Mouse (Mus musculus) hindbrain, postnatal 0 days (tissue): ENCODE measurements at regions not wholly inside any gene's neighbourhood (a gene's known extent, or its start where the extent isn't known, plus 50 kb on each side); places are given as distances from the start of the nearest gene placed in this dataset.
"Not testable (repeated sequence)": the region's sequence is repeated elsewhere in the genome, so short reads cannot be mapped to it uniquely, and the experiment has no call there.

Experiments used
- ATAC-seq: fragments of 200-750 bp; cut with Nextera tagmentation; 2 replicates; pipeline ENCODE4 v1.8.0; 2017; ENCODE audit warnings: mild to moderate bottlenecking, moderate TSS enrichment, moderate library complexity
- DNase-seq: peaks from one replicate; pipeline ENCODE4 v3.0.0-alpha.2; 2015; ENCODE audit warnings: low spot score
- H3K27ac ChIP-seq: fragments of 300-500 bp; sonication (generic); 2 replicates; pipeline ENCODE4 v1.5.1; 2014; ENCODE audit warnings: mild to moderate bottlenecking
- H3K27me3 ChIP-seq: fragments of 300-500 bp; sonication (generic); 2 replicates; pipeline ENCODE4 v1.6.1; 2014; ENCODE audit warnings: low read length, mixed read lengths; ENCODE audit not compliant: insufficient read depth
- H3K36me3 ChIP-seq: fragments of 300-500 bp; sonication (generic); 2 replicates; pipeline ENCODE4 v1.6.1; 2014; ENCODE audit warnings: low read length, mixed read lengths; ENCODE audit not compliant: insufficient read depth
- H3K4me1 ChIP-seq: fragments of 300-500 bp; sonication (generic); 2 replicates; pipeline ENCODE4 v1.6.1; 2014; ENCODE audit warnings: antibody characterized with exemption, low read length, mixed read lengths; ENCODE audit not compliant: insufficient read depth
- H3K4me2 ChIP-seq: fragments of 300-500 bp; sonication (generic); 2 replicates; pipeline ENCODE4 v1.6.1; 2014; ENCODE audit warnings: low read depth, mild to moderate bottlenecking, low read length, moderate library complexity, mixed read lengths
- H3K4me3 ChIP-seq: fragments of 300-500 bp; sonication (generic); 2 replicates; pipeline ENCODE4 v1.5.1; 2014; ENCODE audit warnings: low read length
- H3K9ac ChIP-seq: fragments of 300-500 bp; sonication (generic); replicated peaks from 2 replicates; pipeline ENCODE4 v1.6.1; 2014; ENCODE audit warnings: mild to moderate bottlenecking, low read length, moderate library complexity, mixed read lengths
- H3K9me3 ChIP-seq: fragments of 300-500 bp; sonication (generic); 2 replicates; pipeline ENCODE4 v1.6.1; 2016; ENCODE audit warnings: low read length, mixed read lengths
- CTCF ChIP-seq: IDR thresholded peaks from 2 replicates; pipeline ENCODE4 v1.5.1; 2016; ENCODE audit warnings: antibody characterized with exemption, control low read depth, low read depth
- WGBS: fragments of 180-500 bp; shearing (Covaris S2); extraction: QIAGEN DNeasy Blood & Tissue Kit; methylation state at CpG from one replicate; pipeline ENCODE4 v1.1.7; 2014; 5-methylcytosine and 5-hydroxymethylcytosine counted together

DNA sequence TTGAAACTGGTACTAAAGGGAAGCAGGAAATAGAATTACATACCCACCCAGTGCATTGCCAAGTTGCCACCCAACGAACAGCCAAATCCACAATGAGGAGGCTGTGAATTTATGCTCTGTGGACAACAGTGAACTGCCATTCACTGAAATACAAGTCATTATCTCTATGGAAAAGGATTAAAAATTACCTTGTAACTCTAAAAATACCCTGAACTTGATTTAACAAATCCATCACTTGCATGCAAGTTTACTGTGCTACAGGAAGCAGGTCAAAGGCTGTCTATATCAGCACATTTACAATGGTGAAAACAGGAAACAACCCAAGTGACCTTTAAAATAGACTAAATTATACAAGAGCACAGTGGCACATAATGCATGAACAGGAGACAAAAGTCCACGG lies 202.2 kb upstream of the Sema6d start:
- no peaks in the 10 kb centered on the region for H3K27me3 ChIP-seq
- no peak for TF ChIP-seq CTCF
- H3K9ac ChIP-seq = no peak overlapping the region
- ATAC-seq (no peak), DNase-seq (no peak)
- no peaks in the 10 kb centered on the region for H3K4me1 ChIP-seq
- WGBS = 76% methylated on average over 2 of the region's 2 CpGs
- no peak overlapping the region for H3K4me3 ChIP-seq
- H3K27ac ChIP-seq = no peak overlapping the region
- H3K4me2 ChIP-seq = no peak overlapping the region
- H3K9me3 ChIP-seq = no peaks in the 10 kb centered on the region
- no peaks in the 10 kb centered on the region for H3K36me3 ChIP-seq

- 74% methylated on average over 4 of the region's 4 CpGs for WGBS
- ATAC-seq, H3K9ac ChIP-seq, H3K4me1 ChIP-seq, H3K4me2 ChIP-seq, H3K27ac ChIP-seq, H3K36me3 ChIP-seq, H3K27me3 ChIP-seq, H3K4me3 ChIP-seq, H3K9me3 ChIP-seq, DNase-seq: not testable (repeated sequence)
Observed at GRCm38 (mm10) chr2:123911921-123912320, 177.8 kb upstream of the Sema6d start.

GRCm38 (mm10) chr2:123914021-123914420 lies 175.7 kb upstream of the Sema6d start:
- no peak for ATAC-seq
- H3K36me3 ChIP-seq = no peaks in the 10 kb centered on the region
- no peak for DNase-seq
- no peaks in the 10 kb centered on the region for H3K9me3 ChIP-seq
- H3K4me3 ChIP-seq = no peak overlapping the region
- no peaks in the 10 kb centered on the region for H3K27me3 ChIP-seq
- no peak overlapping the region for H3K27ac ChIP-seq
- H3K4me1 ChIP-seq = no peaks in the 10 kb centered on the region
- H3K9ac ChIP-seq = no peak overlapping the region
- TF ChIP-seq CTCF = no peak
- H3K4me2 ChIP-seq = no peak overlapping the region

GRCm38 (mm10) chr2:123920418-123920817 lies 169.4 kb upstream of the Sema6d start:
- WGBS = 55% methylated on average over 2 of the region's 2 CpGs
- Histone ChIP-seq H3K27ac (no peak overlapping the region), H3K4me1 (no peaks in the 10 kb centered on the region), H3K9me3 (no peaks in the 10 kb centered on the region), H3K27me3 (no peaks in the 10 kb centered on the region), H3K4me2 (no peak overlapping the region), H3K36me3 (no peaks in the 10 kb centered on the region), H3K4me3 (no peak overlapping the region), H3K9ac (no peak overlapping the region)
- TF ChIP-seq CTCF = no peak
- DNase-seq = no peak
- ATAC-seq = no peak

DNA sequence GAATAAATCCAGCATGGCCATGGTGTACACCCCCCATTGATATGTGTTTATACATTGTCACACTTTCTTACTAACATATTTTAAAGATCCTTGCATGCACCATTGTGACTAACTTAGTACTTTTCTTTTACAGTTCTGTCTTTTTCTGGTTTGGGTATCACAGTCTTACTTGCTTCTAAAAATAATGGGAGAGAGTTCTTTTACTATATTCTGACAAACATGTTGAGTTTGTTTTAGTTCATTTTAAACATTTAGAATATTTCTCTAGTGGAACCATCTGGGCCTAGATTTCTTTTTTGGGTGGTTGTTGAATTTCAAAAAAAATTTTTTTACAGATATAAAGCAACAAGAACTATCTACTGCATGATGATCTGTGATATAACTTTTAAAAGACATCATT lies 161.7 kb upstream of the Sema6d start:
- ATAC-seq (no peak), DNase-seq (no peak)
- Histone ChIP-seq H3K4me1 (no peaks in the 10 kb centered on the region), H3K27me3 (no peaks in the 10 kb centered on the region), H3K4me2 (no peak overlapping the region), H3K9ac (no peak overlapping the region), H3K4me3 (no peak overlapping the region), H3K27ac (no peak overlapping the region), H3K9me3 (no peaks in the 10 kb centered on the region), H3K36me3 (no peaks in the 10 kb centered on the region)
- no peak for TF ChIP-seq CTCF

GRCm38 (mm10) chr2:123936896-123937295 lies 152.9 kb upstream of the Sema6d start:
- Histone ChIP-seq H3K9ac (no peak overlapping the region), H3K27me3 (no peaks in the 10 kb centered on the region), H3K4me2 (no peak overlapping the region), H3K9me3 (no peaks in the 10 kb centered on the region), H3K4me1 (no peaks in the 10 kb centered on the region), H3K4me3 (no peak overlapping the region), H3K36me3 (no peaks in the 10 kb centered on the region), H3K27ac (no peak overlapping the region)
- ATAC-seq (no peak), DNase-seq (no peak)
- WGBS = 84% methylated on average over 2 of the region's 2 CpGs
- no peak for TF ChIP-seq CTCF

DNA sequence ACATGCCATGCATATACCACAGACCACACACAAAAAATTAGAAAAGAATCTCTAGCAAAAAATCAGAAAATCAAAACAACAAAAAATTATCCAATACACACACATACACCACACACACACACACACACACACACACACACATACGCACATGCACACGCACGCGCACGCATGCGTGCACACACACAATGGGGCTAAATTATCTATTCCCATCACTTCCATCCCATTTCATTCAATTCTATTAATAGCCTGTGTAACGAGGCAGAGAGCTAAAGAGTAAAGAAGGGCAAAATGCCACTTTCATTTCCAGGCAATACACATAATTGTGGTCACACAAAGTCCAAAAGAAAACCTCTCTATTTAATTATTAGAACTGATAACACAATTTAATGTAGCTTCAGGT lies 126.2 kb upstream of the Sema6d start:
- ATAC-seq (no peak), DNase-seq (peak; percentile 18)
- Histone ChIP-seq H3K4me2 (no peak overlapping the region), H3K27ac (no peak overlapping the region), H3K27me3 (no peaks in the 10 kb centered on the region), H3K9ac (no peak overlapping the region), H3K4me3 (no peak overlapping the region), H3K4me1 (no peaks in the 10 kb centered on the region), H3K36me3 (no peaks in the 10 kb centered on the region), H3K9me3 (no peaks in the 10 kb centered on the region)
- WGBS = 59% methylated on average over 7 of the region's 7 CpGs
- TF ChIP-seq CTCF = no peak

- TF ChIP-seq CTCF = no peak
- no peak for DNase-seq
- Histone ChIP-seq H3K36me3 (no peaks in the 10 kb centered on the region), H3K9ac (no peak overlapping the region), H3K9me3 (no peaks in the 10 kb centered on the region), H3K27me3 (no peaks in the 10 kb centered on the region), H3K4me1 (no peaks in the 10 kb centered on the region), H3K4me2 (no peak overlapping the region), H3K4me3 (no peak overlapping the region), H3K27ac (no peak overlapping the region)
- ATAC-seq = no peak
Observed at GRCm38 (mm10) chr2:124003507-124003906, 86.3 kb upstream of the Sema6d start.
